Mouse (Mus musculus) CH12.LX (cell line): ENCODE results near the gene Ccdc51.

ENCODE experiments used
- CHD1 ChIP-seq: IDR thresholded peaks from 2 replicates; pipeline ENCODE4 v1.6.1; 2012; ENCODE audit warnings: low read depth, low read length, improper control_type of control experiment, inconsistent platforms
- CTCF ChIP-seq, 2 experiments: IDR thresholded peaks in 1 of 2; conservative IDR thresholded peaks in 1 of 2; 2 replicates each; pipeline ENCODE4 v1.5.1; 2011 to 2012; ENCODE audit warnings: low read depth in 2 of 2, low read length in 2 of 2, improper control_type of control experiment in 1 of 2, inconsistent platforms in 1 of 2, mild to moderate bottlenecking in 1 of 2, moderate library complexity in 1 of 2
- E2F4 ChIP-seq: IDR thresholded peaks from 2 replicates; pipeline ENCODE4 v1.6.1; 2011; ENCODE audit warnings: low read depth, low read length, improper control_type of control experiment; ENCODE audit not compliant: insufficient replicate concordance
- ELF1 ChIP-seq: IDR thresholded peaks from 2 replicates; pipeline ENCODE4 v1.6.1; 2014; ENCODE audit warnings: low read depth, mild to moderate bottlenecking, inconsistent platforms, low read length, improper control_type of control experiment
- ETS1 ChIP-seq: conservative IDR thresholded peaks from 2 replicates; pipeline ENCODE4 v1.6.1; 2012; ENCODE audit warnings: low read depth, mild to moderate bottlenecking, inconsistent platforms, low read length, improper control_type of control experiment, moderate library complexity
- MAFK ChIP-seq: IDR thresholded peaks from 2 replicates; pipeline ENCODE4 v1.6.1; 2011; ENCODE audit warnings: low read length, improper control_type of control experiment; ENCODE audit not compliant: insufficient replicate concordance
- MAX ChIP-seq: IDR thresholded peaks from 2 replicates; pipeline ENCODE4 v1.6.1; 2011; ENCODE audit warnings: low read length, improper control_type of control experiment
- MEF2A ChIP-seq: IDR thresholded peaks from 2 replicates; pipeline ENCODE4 v1.6.1; 2014; ENCODE audit warnings: low read depth, mild to moderate bottlenecking, inconsistent platforms, low read length, improper control_type of control experiment, borderline replicate concordance
- MYC ChIP-seq: IDR thresholded peaks from 2 replicates; pipeline ENCODE4 v1.6.1; 2011; ENCODE audit warnings: low read depth, mild to moderate bottlenecking, improper control_type of control experiment, low read length
- UBTF ChIP-seq: IDR thresholded peaks from 2 replicates; pipeline ENCODE4 v1.6.1; 2012; ENCODE audit warnings: low read depth, mild to moderate bottlenecking, inconsistent platforms, low read length, improper control_type of control experiment, moderate library complexity
- ZC3H11A ChIP-seq: IDR thresholded peaks from 2 replicates; pipeline ENCODE4 v1.6.1; 2012; ENCODE audit warnings: low read depth, mild to moderate bottlenecking, inconsistent platforms, low read length, improper control_type of control experiment

GRCm38 (mm10) chr9:109090446-109090845, 8.2 kb downstream of the Ccdc51 start:
- TF ChIP-seq CTCF (conservative IDR thresholded peaks at IDR 0.05 in 1 of 2, IDR thresholded peaks at IDR 0.05 in 1 of 2; ENCODE audit: low read depth in 2 of 2, low read length in 2 of 2) = no peak
- no peak for TF ChIP-seq UBTF
- no peak for TF ChIP-seq MAFK
- TF ChIP-seq ELF1 = no peak
- no peak for TF ChIP-seq ZC3H11A
- no peak for TF ChIP-seq ETS1
- TF ChIP-seq CHD1 = no peak
- no peak for TF ChIP-seq MAX
- no peak for TF ChIP-seq MYC
- TF ChIP-seq E2F4 = no peak
- TF ChIP-seq MEF2A = no peak
